Mouse (Mus musculus): ENCODE data around the gene Rabgap1l.
A peak's percentile ranks its signal among the peaks of the same experiment; 100 is the strongest.
"Not testable (repeated sequence)": the region's sequence is repeated elsewhere in the genome, so short reads cannot be mapped to it uniquely, and the experiment has no call there.

Gene Rabgap1l

GRCm38 (mm10) chr1:160693094-160693447 is 99.9 kb downstream of the Rabgap1l start:
- DNase-seq (ENCODE audit: low read depth, low spot score): no peak

GRCm38 (mm10) chr1:160692224-160693093 is 100.6 kb downstream of the Rabgap1l start:
- no peak for DNase-seq (ENCODE audit: low read depth, low spot score)

GRCm38 (mm10) chr1:160691196-160691590 is 101.8 kb downstream of the Rabgap1l start:
- DNase-seq (ENCODE audit: low read depth, low spot score): no peak

- no peak for DNase-seq (ENCODE audit: low read depth, low spot score)
Observed at GRCm38 (mm10) chr1:160690516-160691195, 102.4 kb downstream of the Rabgap1l start.

- no peak for DNase-seq (ENCODE audit: low read depth, low spot score)
Observed at GRCm38 (mm10) chr1:160689511-160689910, 103.5 kb downstream of the Rabgap1l start.

GRCm38 (mm10) chr1:160684251-160684650 is 108.8 kb downstream of the Rabgap1l start:
- DNase-seq (ENCODE audit: low read depth, low spot score): no peak

GRCm38 (mm10) chr1:160681398-160682050 is 111.5 kb downstream of the Rabgap1l start:
- no peak for DNase-seq (ENCODE audit: low read depth, low spot score)

GRCm38 (mm10) chr1:160674763-160675162 is 118.2 kb downstream of the Rabgap1l start:
- no peak for DNase-seq (ENCODE audit: low read depth, low spot score)

- no peak for DNase-seq (ENCODE audit: low read depth, low spot score)
Observed at GRCm38 (mm10) chr1:160672088-160672814, 120.8 kb downstream of the Rabgap1l start.

GRCm38 (mm10) chr1:160655806-160656470 is 137.1 kb downstream of the Rabgap1l start:
- no peak for DNase-seq (ENCODE audit: low read depth, low spot score)

GRCm38 (mm10) chr1:160651691-160652090 is 141.3 kb downstream of the Rabgap1l start:
- DNase-seq (ENCODE audit: low read depth, low spot score): no peak

GRCm38 (mm10) chr1:160645416-160645815 is 147.6 kb downstream of the Rabgap1l start:
- DNase-seq (ENCODE audit: low read depth, low spot score): no peak

- DNase-seq (ENCODE audit: low read depth, low spot score): no peak
Observed at GRCm38 (mm10) chr1:160628213-160628932, 164.6 kb downstream of the Rabgap1l start.

GRCm38 (mm10) chr1:160624354-160625120 is 168.5 kb downstream of the Rabgap1l start:
- not testable (repeated sequence) for DNase-seq (ENCODE audit: low read depth, low spot score)

- peak; percentile 80 for DNase-seq (ENCODE audit: low read depth, low spot score)
Observed at GRCm38 (mm10) chr1:160618201-160618600, 174.8 kb downstream of the Rabgap1l start.

- DNase-seq (ENCODE audit: low read depth, low spot score): no peak
Observed at GRCm38 (mm10) chr1:160606425-160606824, 186.6 kb downstream of the Rabgap1l start.

- not testable (repeated sequence) for DNase-seq (ENCODE audit: low read depth, low spot score)
Observed at GRCm38 (mm10) chr1:160603312-160603711, 189.7 kb downstream of the Rabgap1l start.

- DNase-seq (ENCODE audit: low read depth, low spot score): no peak
Observed at GRCm38 (mm10) chr1:160597369-160597768, 195.6 kb downstream of the Rabgap1l start.

GRCm38 (mm10) chr1:160596948-160597270 is 196.1 kb downstream of the Rabgap1l start:
- DNase-seq (ENCODE audit: low read depth, low spot score): no peak
